Mouse (Mus musculus) right cerebral cortex, postnatal 4 days (tissue): Measurements from ENCODE around the gene Polr1c.

ENCODE experiments used
- DNase-seq: peaks from one replicate; pipeline ENCODE4 v3.0.0-alpha.2; 2022

The Polr1c gene

GRCm38 (mm10) chr17:46265502-46265901 lies 17.6 kb upstream of the Polr1c start:
- DNase-seq = no peak

GRCm38 (mm10) chr17:46262201-46262694 lies 14.4 kb upstream of the Polr1c start:
- no peak for DNase-seq

- no peak for DNase-seq
These were observed 11.8 kb upstream of the Polr1c start for GRCm38 (mm10) chr17:46259675-46260074.

GRCm38 (mm10) chr17:46258279-46259053 lies 10.6 kb upstream of the Polr1c start:
- DNase-seq = no peak

GRCm38 (mm10) chr17:46255147-46255546 lies 7.3 kb upstream of the Polr1c start:
- no peak for DNase-seq

GRCm38 (mm10) chr17:46254106-46254505 lies 6.3 kb upstream of the Polr1c start:
- DNase-seq = peak; percentile 50

- DNase-seq = peak; percentile 95
These were observed 5.7 kb upstream of the Polr1c start, which contains the start of gene Lrrc73 for GRCm38 (mm10) chr17:46253452-46254084. TSS of gene Lrrc73 (plus strand) at chr17:46253531.

GRCm38 (mm10) chr17:46252571-46253451 lies 5.0 kb upstream of the Polr1c start:
- DNase-seq = no peak

GRCm38 (mm10) chr17:46251174-46251573 lies 3.3 kb upstream of the Polr1c start:
- no peak for DNase-seq

GRCm38 (mm10) chr17:46248189-46248522 lies 302 bp upstream of the Polr1c start:
- no peak for DNase-seq

- DNase-seq = no peak
These were observed 3.3 kb downstream of the Polr1c start for GRCm38 (mm10) chr17:46244579-46244978.

- DNase-seq = no peak
These were observed 4.2 kb downstream of the Polr1c start for GRCm38 (mm10) chr17:46243624-46244023.

- no peak for DNase-seq
These were observed 4.9 kb downstream of the Polr1c start for GRCm38 (mm10) chr17:46242993-46243392.

- no peak for DNase-seq
These were observed 5.6 kb downstream of the Polr1c start for GRCm38 (mm10) chr17:46242274-46242673.

- no peak for DNase-seq
These were observed 6.4 kb downstream of the Polr1c start for GRCm38 (mm10) chr17:46241471-46241870.

- DNase-seq = no peak
These were observed 8.2 kb downstream of the Polr1c start for GRCm38 (mm10) chr17:46239516-46240114.

- no peak for DNase-seq
These were observed 10.4 kb downstream of the Polr1c start for GRCm38 (mm10) chr17:46237480-46237879.

GRCm38 (mm10) chr17:46237079-46237478 lies 10.8 kb downstream of the Polr1c start:
- no peak for DNase-seq

GRCm38 (mm10) chr17:46236067-46236466 lies 11.8 kb downstream of the Polr1c start:
- DNase-seq = no peak

GRCm38 (mm10) chr17:46227576-46227975 lies 20.3 kb downstream of the Polr1c start:
- no peak for DNase-seq

GRCm38 (mm10) chr17:46221601-46222000 lies 26.3 kb downstream of the Polr1c start:
- DNase-seq = no peak

- DNase-seq = no peak
These were observed 37.3 kb downstream of the Polr1c start for GRCm38 (mm10) chr17:46210550-46210949.

GRCm38 (mm10) chr17:46206676-46207075 lies 41.2 kb downstream of the Polr1c start:
- no peak for DNase-seq
